Mouse (Mus musculus) brain, adult 2 months (tissue): Measurements from ENCODE around the gene Vmn1r166.
"Not testable (repeated sequence)": the region's sequence is repeated elsewhere in the genome, so short reads cannot be mapped to it uniquely, and the experiment has no call there.

Experiments used
- DNase-seq: peaks from one replicate; pipeline ENCODE4 v3.0.0; 2011; ENCODE audit warnings: low read depth, low spot score

Vmn1r166 gene

GRCm38 (mm10) chr7:23251582-23251981 is at the start of gene Vmn1r166:
TSS of gene Vmn1r166 (minus strand) at chr7:23251682.
- not testable (repeated sequence) for DNase-seq

GRCm38 (mm10) chr7:23300892-23301291 is 49.4 kb upstream of the Vmn1r166 start, which contains the start of gene Nlrp4e:
TSS of gene Nlrp4e (plus strand) at chr7:23301192.
- DNase-seq: not testable (repeated sequence)

- DNase-seq: not testable (repeated sequence)
These were observed 27.3 kb upstream of the Vmn1r166 start, which contains the start of gene Gm6902 for GRCm38 (mm10) chr7:23278800-23279199. TSS of gene Gm6902 (minus strand) at chr7:23278900.

GRCm38 (mm10) chr7:23217032-23217431 is 34.5 kb downstream of the Vmn1r166 start, which contains the start of gene Vmn1r165:
TSS of gene Vmn1r165 (plus strand) at chr7:23217332.
- DNase-seq: not testable (repeated sequence)
